Mouse (Mus musculus) heart, embryonic 12.5 days (tissue): ENCODE results near the gene Myoz2. TPM values are rescaled to one million over a fixed set of nuclear protein-coding genes. Genes with fewer than 3 reads are reported as not detected.

Source experiments
- ATAC-seq: fragments of 200-750 bp; cut with Nextera tagmentation; 2 replicates; pipeline ENCODE4 v1.8.0; 2017; ENCODE audit warnings: moderate TSS enrichment, moderate library complexity; ENCODE audit not compliant: insufficient number of reproducible peaks, low FRiP score
- H3K27ac ChIP-seq: fragments of 300-500 bp; sonication (generic); 2 replicates; pipeline ENCODE4 v1.5.1; 2016; ENCODE audit warnings: mild to moderate bottlenecking, moderate library complexity; ENCODE audit not compliant: poor library complexity, severe bottlenecking
- H3K27me3 ChIP-seq: fragments of 300-500 bp; sonication (generic); replicated peaks from 2 replicates; pipeline ENCODE4 v1.6.1; 2016; ENCODE audit warnings: mild to moderate bottlenecking, moderate library complexity
- H3K36me3 ChIP-seq: fragments of 300-500 bp; sonication (generic); 2 replicates; pipeline ENCODE4 v1.6.1; 2016; ENCODE audit warnings: mild to moderate bottlenecking, moderate library complexity
- H3K4me1 ChIP-seq: fragments of 300-500 bp; sonication (generic); replicated peaks from 2 replicates; pipeline ENCODE4 v1.6.1; 2016; ENCODE audit warnings: mild to moderate bottlenecking
- H3K4me2 ChIP-seq: fragments of 300-500 bp; sonication (generic); 2 replicates; pipeline ENCODE4 v1.6.1; 2016; ENCODE audit warnings: mild to moderate bottlenecking, moderate library complexity
- H3K4me3 ChIP-seq: fragments of 300-500 bp; sonication (generic); 2 replicates; pipeline ENCODE4 v1.5.1; 2016; ENCODE audit warnings: mild to moderate bottlenecking
- H3K9ac ChIP-seq: fragments of 300-500 bp; sonication (generic); 2 replicates; pipeline ENCODE4 v1.6.1; 2016; ENCODE audit warnings: mild to moderate bottlenecking, moderate library complexity
- H3K9me3 ChIP-seq: fragments of 300-500 bp; sonication (generic); replicated peaks from 2 replicates; pipeline ENCODE4 v1.6.1; 2016; ENCODE audit warnings: mild to moderate bottlenecking, moderate library complexity
- WGBS: fragments of 180-500 bp; shearing (Covaris S2); methylation state at CpG from one replicate; pipeline ENCODE4 v1.1.7; 2016; 5-methylcytosine and 5-hydroxymethylcytosine counted together
- polyA plus RNA-seq: library from polyadenylated mRNA; unstranded; fragments of >200 nt; fragmentation: Nextera tagmentation; extraction: Ambion mirVana; gene quantifications from 2 replicates; pipeline ENCODE4 v1.2.1, GENCODE M21; 2016

The Myoz2 gene
- polyA plus RNA-seq, 1 experiment from 2014 or later, result 154 TPM

- no peak overlapping the region for H3K4me2 ChIP-seq
- no peaks in the 10 kb centered on the region for H3K27me3 ChIP-seq
- no peak overlapping the region for H3K4me3 ChIP-seq
- no peak overlapping the region for H3K27ac ChIP-seq
- peaks cover 3% of the 10 kb centered on the region; the same call in 1 of the 2 replicates for H3K4me1 ChIP-seq
- H3K9me3 ChIP-seq, result no peaks in the 10 kb centered on the region
- H3K9ac ChIP-seq, result no peak overlapping the region
- peak; percentile 33; the same call in 1 of the 2 replicates for ATAC-seq
- WGBS, result 48% methylated on average over 6 of the region's 6 CpGs
- peaks cover 41% of the 10 kb centered on the region for H3K36me3 ChIP-seq
These were observed 25.4 kb downstream of the Myoz2 start for GRCm38 (mm10) chr3:123009417-123009816.

- Histone ChIP-seq H3K9ac (no peak overlapping the region), H3K4me2 (no peak overlapping the region), H3K27ac (no peak overlapping the region), H3K36me3 (peaks cover 29% of the 10 kb centered on the region), H3K27me3 (no peaks in the 10 kb centered on the region), H3K9me3 (no peaks in the 10 kb centered on the region), H3K4me3 (no peak overlapping the region), H3K4me1 (peaks cover 6% of the 10 kb centered on the region)
- 71% methylated on average over 10 of the region's 10 CpGs for WGBS
- no peak for ATAC-seq
These were observed 27.4 kb downstream of the Myoz2 start for GRCm38 (mm10) chr3:123007386-123007785.

- no peak overlapping the region for H3K4me2 ChIP-seq
- H3K9me3 ChIP-seq, result no peaks in the 10 kb centered on the region
- H3K4me3 ChIP-seq, result no peak overlapping the region
- H3K27me3 ChIP-seq, result no peaks in the 10 kb centered on the region
- ATAC-seq, result no peak
- WGBS, result 76% methylated on average over 3 of the region's 3 CpGs
- no peak overlapping the region for H3K27ac ChIP-seq
- H3K9ac ChIP-seq, result no peak overlapping the region
- peaks cover 10% of the 10 kb centered on the region for H3K36me3 ChIP-seq
- H3K4me1 ChIP-seq, result peaks cover 6% of the 10 kb centered on the region
These were observed 33.8 kb downstream of the Myoz2 start for GRCm38 (mm10) chr3:123001053-123001452.

- Histone ChIP-seq H3K4me3 (no peak overlapping the region), H3K4me2 (no peak overlapping the region), H3K27me3 (no peaks in the 10 kb centered on the region), H3K9ac (no peak overlapping the region), H3K27ac (no peak overlapping the region), H3K36me3 (peaks cover 5% of the 10 kb centered on the region; the same call in 1 of the 2 replicates), H3K4me1 (peaks cover 6% of the 10 kb centered on the region), H3K9me3 (peaks cover 6% of the 10 kb centered on the region; the same call in 1 of the 2 replicates)
- 58% methylated on average over 8 of the region's 8 CpGs for WGBS
- no peak for ATAC-seq
These were observed 36.3 kb downstream of the Myoz2 start for GRCm38 (mm10) chr3:122998511-122998910.

- Histone ChIP-seq H3K4me2 (no peak overlapping the region), H3K27ac (no peak overlapping the region), H3K27me3 (no peaks in the 10 kb centered on the region), H3K4me3 (no peak overlapping the region), H3K4me1 (no peaks in the 10 kb centered on the region), H3K36me3 (peaks cover 5% of the 10 kb centered on the region; the same call in 1 of the 2 replicates), H3K9me3 (peaks cover 6% of the 10 kb centered on the region; the same call in 1 of the 2 replicates), H3K9ac (no peak overlapping the region)
- ATAC-seq, result no peak
- 69% methylated on average over 1 of the region's 1 CpGs for WGBS
These were observed 37.8 kb downstream of the Myoz2 start for GRCm38 (mm10) chr3:122996968-122997367.

- no peak overlapping the region for H3K9ac ChIP-seq
- peak overlapping the region; percentile 78 for H3K27ac ChIP-seq
- no peaks in the 10 kb centered on the region for H3K9me3 ChIP-seq
- 63% methylated on average over 11 of the region's 11 CpGs for WGBS
- H3K36me3 ChIP-seq, result no peaks in the 10 kb centered on the region
- no peaks in the 10 kb centered on the region for H3K27me3 ChIP-seq
- no peak for ATAC-seq
- H3K4me2 ChIP-seq, result no peak overlapping the region
- peaks cover 31% of the 10 kb centered on the region for H3K4me1 ChIP-seq
- H3K4me3 ChIP-seq, result no peak overlapping the region
These were observed 47.9 kb downstream of the Myoz2 start for GRCm38 (mm10) chr3:122986906-122987305.

- Histone ChIP-seq H3K4me2 (peak overlapping the region; percentile 26; the same call in 1 of the 2 replicates), H3K27me3 (no peaks in the 10 kb centered on the region), H3K4me3 (no peak overlapping the region), H3K36me3 (no peaks in the 10 kb centered on the region), H3K9me3 (no peaks in the 10 kb centered on the region), H3K9ac (no peak overlapping the region), H3K27ac (peak overlapping the region; percentile 78), H3K4me1 (peaks cover 31% of the 10 kb centered on the region)
- ATAC-seq, result no peak
- WGBS, result 7% methylated on average over 1 of the region's 1 CpGs
These were observed 48.4 kb downstream of the Myoz2 start for GRCm38 (mm10) chr3:122986386-122986785.

GRCm38 (mm10) chr3:122985183-122985944 lies 49.5 kb downstream of the Myoz2 start:
- peak overlapping the region; percentile 88 for H3K4me3 ChIP-seq
- WGBS, result 19% methylated on average over 13 of the region's 13 CpGs

GRCm38 (mm10) chr3:122984249-122985182 lies 50.3 kb downstream of the Myoz2 start, which contains the start of gene Usp53:
Usp53 (minus strand) TSS chr3:122984510.
- H3K9me3 ChIP-seq, result no peaks in the 10 kb centered on the region
- H3K27me3 ChIP-seq, result no peaks in the 10 kb centered on the region
- peak within 1 kb of the TSS; percentile 93 for H3K9ac ChIP-seq
- ATAC-seq, result peak; percentile 99
- peaks cover 28% of the 10 kb centered on the region for H3K4me1 ChIP-seq
- under 1% methylated on average over 94 of the region's 94 CpGs for WGBS
- H3K27ac ChIP-seq, result peak within 1 kb of the TSS; percentile 97
- H3K36me3 ChIP-seq, result no peaks in the 10 kb centered on the region
- peak within 1 kb of the TSS; percentile 88 for H3K4me3 ChIP-seq
- H3K4me2 ChIP-seq, result peak within 1 kb of the TSS; percentile 88

More at GRCm38 (mm10) chr3:122985183-122985944, 49.5 kb downstream of the Myoz2 start:
- peak overlapping the region; percentile 97 for H3K27ac ChIP-seq
- no peaks in the 10 kb centered on the region for H3K9me3 ChIP-seq
- no peaks in the 10 kb centered on the region for H3K27me3 ChIP-seq
- peak overlapping the region; percentile 88 for H3K4me2 ChIP-seq
- no peak for ATAC-seq
- peaks cover 31% of the 10 kb centered on the region for H3K4me1 ChIP-seq
- no peaks in the 10 kb centered on the region for H3K36me3 ChIP-seq
- peak overlapping the region; percentile 93 for H3K9ac ChIP-seq

GRCm38 (mm10) chr3:122983849-122984248 lies 51.0 kb downstream of the Myoz2 start:
- no peaks in the 10 kb centered on the region for H3K9me3 ChIP-seq
- H3K4me1 ChIP-seq, result peaks cover 28% of the 10 kb centered on the region
- no peak; the same call in 1 of the 2 replicates for ATAC-seq
- H3K27me3 ChIP-seq, result no peaks in the 10 kb centered on the region
- H3K4me2 ChIP-seq, result peak overlapping the region; percentile 88
- WGBS, result under 1% methylated on average over 30 of the region's 30 CpGs
- H3K9ac ChIP-seq, result peak overlapping the region; percentile 86
- peak overlapping the region; percentile 97 for H3K27ac ChIP-seq
- peak overlapping the region; percentile 88 for H3K4me3 ChIP-seq
- peaks cover 3% of the 10 kb centered on the region for H3K36me3 ChIP-seq

GRCm38 (mm10) chr3:122975964-122976363 lies 58.9 kb downstream of the Myoz2 start:
- H3K27me3 ChIP-seq, result no peaks in the 10 kb centered on the region
- H3K4me3 ChIP-seq, result no peak overlapping the region
- no peak for ATAC-seq
- WGBS, result 79% methylated on average over 1 of the region's 1 CpGs
- H3K4me1 ChIP-seq, result peaks cover 20% of the 10 kb centered on the region
- no peaks in the 10 kb centered on the region for H3K9me3 ChIP-seq
- H3K36me3 ChIP-seq, result peaks cover 4% of the 10 kb centered on the region
- H3K9ac ChIP-seq, result no peak overlapping the region
- no peak overlapping the region for H3K4me2 ChIP-seq
- no peak overlapping the region for H3K27ac ChIP-seq
